Mouse (Mus musculus): ENCODE data around the gene Ctrb1.

The Ctrb1 gene

DNA sequence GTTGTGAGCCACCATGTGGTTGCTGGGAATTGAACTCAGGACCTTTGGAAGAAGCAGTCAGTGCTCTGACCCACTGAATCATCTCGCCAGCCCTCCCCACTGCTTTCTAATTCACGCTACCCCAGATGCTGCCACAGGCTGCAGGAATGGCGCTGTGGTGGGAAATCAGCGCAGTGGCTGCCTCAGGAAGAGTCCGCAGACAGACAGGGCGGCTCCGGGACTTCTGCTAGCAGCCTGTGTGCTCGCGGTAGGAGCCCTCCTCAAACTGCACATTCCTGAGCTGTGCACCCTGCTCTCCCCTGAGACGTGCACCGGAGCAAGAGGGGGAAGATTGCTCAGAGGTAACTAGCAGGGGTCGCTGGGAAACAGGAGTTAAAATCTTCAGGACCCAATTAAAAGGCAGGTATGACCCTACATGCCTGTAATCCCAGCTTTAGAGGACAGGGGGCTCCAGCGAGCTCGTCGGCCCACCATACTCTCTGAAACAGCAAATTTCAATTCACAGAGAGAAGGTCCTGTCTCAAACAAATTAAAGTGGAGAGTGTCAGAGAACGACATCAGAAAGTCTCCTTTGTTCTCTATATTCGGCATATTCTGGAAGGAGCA, 10.3 kb downstream of the Ctrb1 start:
- DNase-seq (ENCODE audit: low spot score) = no peak

DNA sequence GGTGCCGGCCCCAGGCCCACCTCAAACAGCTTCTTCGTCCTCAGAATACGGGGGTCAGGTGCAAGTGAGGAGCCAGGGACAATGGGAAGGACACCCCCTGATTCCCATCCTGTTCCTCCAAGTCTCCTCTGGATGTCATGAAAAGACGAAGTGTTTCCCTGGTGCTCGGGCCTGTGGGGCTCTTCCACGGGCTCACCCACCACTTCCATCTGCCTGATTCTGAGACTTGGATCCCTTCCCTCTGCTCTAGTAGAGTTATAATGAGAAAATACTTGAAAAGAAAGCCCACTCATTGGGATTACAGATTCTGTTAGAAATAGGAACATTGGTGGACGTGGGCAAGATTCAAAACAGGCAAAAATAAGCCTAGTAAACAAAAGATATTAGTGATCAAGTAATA, 12.0 kb downstream of the Ctrb1 start:
- DNase-seq (ENCODE audit: low spot score) = no peak

DNA sequence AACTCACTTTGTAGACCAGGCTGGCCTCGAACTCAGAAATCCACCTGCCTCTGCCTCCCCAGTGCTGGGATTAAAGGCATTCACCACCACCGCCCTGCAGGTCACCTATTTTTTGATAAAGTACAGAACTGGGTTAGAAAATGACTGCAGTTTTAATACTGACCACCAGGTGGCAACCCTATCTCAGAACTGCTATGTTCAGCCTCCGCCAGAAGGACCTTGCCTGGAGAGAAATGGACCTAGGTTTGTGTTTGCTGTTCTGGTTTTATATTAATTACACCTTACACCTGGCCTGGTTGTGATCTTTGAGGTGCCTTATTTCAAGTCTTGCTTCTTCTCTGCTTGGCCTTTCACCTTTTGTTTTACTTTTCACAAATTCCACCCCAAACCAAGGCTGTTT, 12.7 kb downstream of the Ctrb1 start:
- DNase-seq (ENCODE audit: low spot score) = peak; percentile 78

DNA sequence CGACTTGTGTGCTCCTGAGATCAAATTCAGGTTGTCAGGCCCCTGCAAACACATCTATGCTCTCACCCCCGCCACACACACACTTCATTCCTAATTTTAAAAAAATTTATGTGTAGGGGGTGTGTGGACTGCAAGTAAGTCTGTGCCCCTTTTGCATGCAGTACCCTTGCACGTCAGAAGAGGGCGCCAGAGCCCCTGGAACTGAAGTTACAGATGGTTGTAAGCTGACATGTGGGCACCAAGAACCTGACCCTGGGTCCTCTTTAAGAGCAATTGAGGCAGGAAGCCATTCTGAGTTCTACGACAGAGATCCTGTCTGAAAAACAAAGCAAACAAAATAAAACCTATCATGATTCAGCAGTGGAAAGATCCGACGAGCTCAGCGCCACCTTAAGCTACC, 14.6 kb downstream of the Ctrb1 start:
- no peak for DNase-seq (ENCODE audit: low spot score)

DNA sequence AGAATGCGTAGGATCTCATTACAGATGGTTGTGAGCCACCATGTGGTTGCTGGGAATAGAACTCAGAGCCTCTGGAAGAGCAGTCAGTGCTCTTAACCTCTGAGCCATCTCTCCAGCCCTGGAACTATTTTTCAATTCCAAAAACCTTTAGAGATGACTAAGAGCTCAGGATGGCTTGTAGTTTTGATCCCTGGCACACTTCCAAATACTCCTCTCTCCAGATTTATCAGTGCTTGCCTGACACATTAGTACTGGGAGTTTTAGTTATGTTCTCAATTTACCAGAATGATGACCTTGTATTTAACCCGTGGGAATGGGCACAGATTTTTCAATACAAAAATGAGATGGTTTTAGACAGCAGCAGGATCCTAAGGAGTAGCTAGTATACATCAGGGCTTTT, 24.1 kb downstream of the Ctrb1 start:
- DNase-seq (ENCODE audit: low spot score) = no peak

DNA sequence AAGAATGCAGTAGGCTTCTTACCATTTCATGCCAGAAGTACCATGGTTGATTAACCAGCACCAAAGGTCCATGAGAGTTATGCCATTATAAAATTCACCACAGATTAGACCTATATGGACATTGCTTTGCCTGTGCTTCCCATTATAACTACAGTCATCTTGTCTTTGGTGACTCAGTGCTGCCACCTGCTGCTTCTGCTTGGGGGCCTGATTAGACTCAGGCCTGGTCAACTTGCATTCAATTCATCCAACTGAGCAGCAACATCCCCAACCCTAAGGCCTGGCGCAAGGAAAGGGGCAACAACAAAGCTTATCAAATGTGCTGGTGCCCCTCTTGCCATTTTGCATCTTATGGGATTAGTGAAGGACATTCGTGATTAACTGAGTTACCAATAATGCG, 28.3 kb downstream of the Ctrb1 start:
- DNase-seq (ENCODE audit: low spot score) = peak; percentile 79

DNA sequence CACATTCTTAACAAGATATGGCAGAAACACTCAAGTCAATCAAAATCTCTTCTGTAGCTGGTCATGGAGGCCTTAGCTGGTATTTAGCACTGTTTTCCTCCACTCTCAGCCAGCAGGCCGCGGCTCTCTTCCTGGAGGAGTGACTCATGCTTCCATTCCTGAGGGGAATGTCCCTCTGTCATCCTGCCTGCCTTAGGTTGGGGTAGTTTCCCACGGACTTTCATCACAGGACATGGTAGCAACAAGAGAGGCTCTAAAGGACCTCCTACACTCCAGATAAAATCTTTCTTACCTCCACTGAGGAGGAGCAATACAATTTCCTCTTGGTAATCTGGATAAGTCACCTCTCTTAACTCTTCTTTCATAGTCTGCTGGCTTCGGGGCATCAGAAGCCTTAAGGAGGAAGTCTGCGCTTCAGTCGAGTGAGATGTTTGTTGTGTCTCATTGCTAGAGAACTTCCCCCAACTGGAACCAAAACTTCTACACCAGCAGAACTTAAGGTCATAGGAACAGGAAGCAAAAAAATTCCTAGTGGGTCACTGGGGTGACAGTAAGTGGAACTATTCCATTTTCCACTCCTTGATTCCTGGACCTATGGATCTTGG, 31.9 kb downstream of the Ctrb1 start:
- DNase-seq (ENCODE audit: low spot score) = peak; percentile 48

DNA sequence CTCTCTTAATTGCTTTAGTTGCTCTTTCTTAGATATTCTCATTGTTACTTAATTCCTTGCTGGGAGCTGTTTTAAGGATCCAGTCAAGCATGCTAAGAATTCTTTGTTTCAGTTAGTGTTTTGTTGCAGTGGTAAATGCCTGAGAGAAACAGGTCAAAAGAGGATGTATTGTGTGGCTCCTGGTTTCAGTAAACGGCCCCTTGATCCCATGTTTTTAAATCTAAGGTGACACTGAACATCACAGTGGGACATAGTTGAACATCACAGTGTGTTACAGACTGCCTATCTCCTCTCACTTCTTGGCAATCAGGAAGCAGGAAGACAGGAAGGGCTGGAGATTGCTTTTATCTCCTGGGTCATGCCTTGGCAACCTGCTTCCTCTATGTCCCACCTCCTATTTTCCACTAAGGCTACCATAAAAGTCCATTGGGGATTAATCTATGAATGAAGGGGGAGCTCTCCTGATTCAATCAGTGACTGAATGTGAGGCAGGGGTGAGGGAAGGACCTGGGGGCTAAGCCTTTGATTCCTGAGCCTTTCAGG, 33.4 kb downstream of the Ctrb1 start:
- DNase-seq (ENCODE audit: low spot score) = no peak

DNA sequence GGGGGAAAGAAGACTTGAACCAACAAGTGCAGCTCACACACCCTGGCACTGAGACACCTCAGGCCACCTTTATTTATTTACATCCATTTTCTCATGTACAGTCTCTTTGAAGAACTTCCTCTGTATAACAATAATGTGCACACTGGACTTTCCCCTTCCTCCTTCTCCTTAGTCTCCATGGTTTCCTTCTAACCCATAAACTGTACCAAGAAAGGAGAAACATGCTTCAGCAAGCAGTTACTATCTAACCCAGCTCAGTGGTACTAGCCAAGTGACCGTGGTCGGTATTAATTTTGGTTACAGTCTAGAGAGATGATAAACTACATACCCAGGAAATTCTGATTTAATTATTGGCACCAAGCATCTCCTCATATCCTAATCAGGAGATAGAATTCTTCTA, 37.3 kb downstream of the Ctrb1 start:
- no peak for DNase-seq (ENCODE audit: low spot score)

DNA sequence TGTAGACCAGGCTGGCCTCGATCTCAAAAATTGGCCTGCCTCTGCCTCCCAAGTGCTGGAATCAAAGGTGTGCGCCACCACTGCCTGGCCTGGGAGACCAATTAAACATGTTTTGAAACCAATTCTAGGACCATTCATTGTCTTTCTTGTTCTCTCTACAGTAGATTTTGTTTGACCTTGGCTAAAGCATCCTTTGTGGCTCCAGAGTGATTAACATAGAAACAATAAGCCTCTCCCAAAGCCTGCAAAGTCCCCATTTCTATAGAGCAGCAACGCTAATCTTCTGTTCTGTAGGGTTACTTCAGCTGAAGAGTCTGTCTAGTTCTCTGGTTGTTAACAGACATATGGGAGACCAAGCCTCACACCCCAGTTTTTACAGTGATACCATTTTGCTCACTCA, 40.2 kb downstream of the Ctrb1 start:
- DNase-seq (ENCODE audit: low spot score) = no peak

DNA sequence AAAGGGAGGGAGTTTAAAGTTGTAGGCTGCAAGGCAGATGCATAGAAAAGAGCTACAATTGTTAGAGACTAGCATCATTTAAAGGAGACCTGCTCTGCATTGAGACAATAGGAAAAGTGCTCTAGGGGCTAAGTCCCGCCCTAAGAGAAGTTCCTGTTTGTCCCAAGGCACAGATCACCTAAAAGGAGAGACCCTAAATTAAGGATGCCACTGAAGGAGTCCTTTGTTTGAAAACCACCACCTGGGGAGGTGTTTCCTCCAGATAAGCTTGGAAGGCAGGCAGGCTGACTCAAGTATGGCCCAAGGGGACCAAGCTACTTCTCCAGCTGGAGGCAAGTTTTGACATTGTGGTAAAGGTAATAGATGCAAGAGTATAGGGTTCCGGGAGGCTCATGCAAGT, 42.0 kb downstream of the Ctrb1 start:
- no peak for DNase-seq (ENCODE audit: low spot score)

DNA sequence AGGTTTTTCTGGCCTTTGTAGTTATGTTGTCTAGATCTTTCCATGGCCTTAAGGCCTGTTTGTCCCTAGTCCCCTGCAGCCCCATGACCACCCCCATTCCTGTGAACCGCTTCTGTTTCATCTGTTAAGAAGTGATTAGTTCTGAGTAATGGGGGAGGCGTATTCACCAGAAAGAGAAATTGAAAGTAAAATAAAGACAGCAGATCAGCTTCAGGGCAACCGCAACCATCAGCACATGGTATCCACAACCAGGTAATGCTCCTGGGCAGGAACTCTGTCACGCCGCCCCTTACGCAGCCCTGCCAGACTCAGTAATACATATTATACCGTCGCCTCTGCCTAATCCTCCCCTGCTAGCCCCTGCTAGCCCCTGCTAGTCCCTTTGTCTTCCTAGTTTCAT, 45.1 kb downstream of the Ctrb1 start:
- no peak for DNase-seq (ENCODE audit: low spot score)

DNA sequence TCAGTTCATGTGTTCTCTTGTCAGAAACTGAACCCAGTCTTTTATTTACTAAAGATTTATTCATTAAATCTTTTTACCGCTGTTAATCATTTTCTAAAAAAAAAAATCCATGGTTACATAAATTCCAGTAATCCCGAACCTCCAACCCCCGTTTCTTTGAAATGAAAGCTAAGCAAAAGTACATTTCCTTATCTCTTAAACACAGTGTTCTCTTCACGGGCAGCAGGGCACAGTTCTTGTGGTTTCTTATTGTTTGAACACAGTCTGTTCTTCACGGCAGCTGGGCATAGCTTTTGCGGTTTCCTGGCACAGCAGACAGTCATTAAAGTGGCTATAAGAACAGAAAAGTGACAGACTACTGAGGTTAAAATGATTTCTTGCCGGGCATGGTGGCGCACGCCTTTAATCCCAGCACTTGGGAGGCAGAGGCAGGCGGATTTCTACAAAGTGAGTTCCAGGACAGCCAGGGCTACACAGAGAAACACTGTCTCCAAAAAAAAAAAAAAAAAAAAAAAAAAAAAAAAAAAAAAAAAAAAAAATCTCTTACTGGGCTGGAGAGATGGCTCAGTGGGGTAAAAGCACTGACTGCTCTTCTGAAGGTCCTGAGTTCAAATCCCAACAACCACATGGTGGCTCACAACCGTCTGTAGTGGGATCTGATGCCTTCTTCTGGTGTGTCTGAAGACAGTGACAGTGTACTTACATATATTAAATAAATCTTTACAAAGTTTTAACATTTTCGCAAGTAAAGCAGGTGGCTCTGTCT, 46.3 kb downstream of the Ctrb1 start:
- DNase-seq (ENCODE audit: low spot score) = peak; percentile 78

DNA sequence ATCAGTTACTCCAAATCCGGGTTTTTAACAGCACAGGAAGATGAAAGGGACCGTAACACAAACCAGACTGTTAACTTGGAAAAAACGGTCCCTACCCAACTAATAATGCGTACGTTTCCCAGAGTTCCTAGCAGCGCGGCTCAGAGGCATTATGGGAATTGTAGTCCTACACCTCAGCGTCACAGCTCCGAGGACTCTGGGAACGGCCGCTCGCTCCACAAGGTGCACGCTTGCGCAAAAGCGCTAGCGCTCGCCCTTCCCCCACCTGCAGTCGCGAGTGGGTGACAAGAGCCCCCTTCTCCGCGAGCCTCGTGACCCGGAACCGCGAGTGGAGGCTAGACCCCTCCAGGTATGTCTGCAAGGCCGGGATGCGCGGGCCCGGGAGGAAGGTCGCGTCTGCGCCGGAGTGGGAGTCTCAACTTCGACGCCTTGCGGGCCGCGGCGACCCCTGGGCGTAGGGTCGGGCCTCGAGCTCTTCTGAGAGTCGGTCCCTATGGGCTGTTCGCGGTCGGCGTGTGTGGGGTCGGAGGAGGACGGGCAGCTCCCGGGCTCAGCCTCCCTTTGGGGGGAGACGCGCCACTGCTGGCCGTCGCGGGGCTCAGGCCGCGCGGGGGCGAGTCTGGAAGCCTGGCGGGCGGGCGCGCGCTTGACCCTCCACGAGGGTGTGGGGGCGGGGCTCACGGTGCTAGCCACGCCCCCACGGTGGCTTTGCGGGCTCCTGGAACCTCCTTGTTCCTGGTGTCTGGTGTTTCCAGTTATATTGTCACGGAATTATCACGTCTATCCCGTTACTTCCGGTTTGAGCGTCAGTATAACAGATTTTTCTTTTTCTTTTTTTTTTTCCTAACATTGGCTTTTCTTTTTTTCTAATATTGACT, 47.3 kb downstream of the Ctrb1 start, which contains the start of gene Zfp1:
Zfp1 (plus strand) TSS at position 138 of the 878 bp plus-strand sequence.
- peak; percentile 99 for DNase-seq (ENCODE audit: low spot score)

DNA sequence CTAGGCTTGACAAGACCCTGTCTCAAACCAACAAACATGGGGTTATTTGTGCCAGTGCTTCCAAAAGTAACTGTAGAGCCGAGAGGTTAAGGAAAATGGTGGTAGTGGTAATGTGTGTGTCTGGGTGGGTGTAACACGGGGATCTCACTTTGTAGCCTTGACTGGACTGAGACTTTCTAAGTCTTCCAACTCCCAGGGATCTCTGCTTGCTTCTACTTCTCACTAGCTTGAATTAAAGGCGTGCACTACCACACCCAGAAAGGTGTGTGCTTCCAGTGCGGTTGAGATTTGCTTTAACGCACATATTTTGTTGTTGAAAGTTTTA, 47.9 kb downstream of the Ctrb1 start:
- DNase-seq (ENCODE audit: low spot score) = no peak

DNA sequence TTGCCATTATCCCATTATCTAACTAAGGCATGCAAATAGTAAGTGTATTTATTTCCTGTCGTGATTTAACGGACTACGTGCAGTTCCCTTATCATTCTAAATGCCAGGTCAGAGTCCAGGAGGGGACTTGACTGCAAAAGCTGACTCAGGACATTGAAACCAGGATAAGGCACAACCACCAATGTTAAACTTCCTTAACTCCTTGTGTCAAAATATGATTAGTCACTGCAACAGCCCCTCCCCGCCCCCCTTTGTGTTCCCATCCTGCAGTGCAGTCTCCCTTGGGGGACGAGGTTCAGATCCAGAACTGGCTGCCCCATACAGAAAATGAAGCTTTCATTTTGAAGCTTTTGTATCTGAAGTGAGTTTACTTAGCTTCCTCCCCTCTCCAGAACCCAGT, 48.3 kb downstream of the Ctrb1 start:
- peak; percentile 72 for DNase-seq (ENCODE audit: low spot score)

DNA sequence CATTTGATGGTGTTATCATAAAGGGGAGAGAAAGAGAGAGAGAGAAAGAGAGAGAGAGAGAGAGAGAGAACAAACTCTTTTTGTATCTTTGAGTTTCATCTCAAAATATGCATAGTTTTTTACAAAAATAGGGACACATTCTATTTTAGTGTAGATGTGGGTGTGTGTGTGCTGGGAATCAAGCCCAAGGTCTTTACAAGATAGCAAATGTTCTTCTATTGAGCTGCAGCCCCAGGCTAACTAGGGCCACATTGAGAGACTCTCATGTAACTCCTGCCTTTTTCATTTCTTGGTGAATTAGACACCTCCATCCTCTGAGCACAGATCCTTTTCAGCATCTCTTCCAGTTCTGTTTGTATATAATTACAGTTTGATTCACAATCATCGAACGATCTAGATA, 49.7 kb downstream of the Ctrb1 start:
- no peak for DNase-seq (ENCODE audit: low spot score)

DNA sequence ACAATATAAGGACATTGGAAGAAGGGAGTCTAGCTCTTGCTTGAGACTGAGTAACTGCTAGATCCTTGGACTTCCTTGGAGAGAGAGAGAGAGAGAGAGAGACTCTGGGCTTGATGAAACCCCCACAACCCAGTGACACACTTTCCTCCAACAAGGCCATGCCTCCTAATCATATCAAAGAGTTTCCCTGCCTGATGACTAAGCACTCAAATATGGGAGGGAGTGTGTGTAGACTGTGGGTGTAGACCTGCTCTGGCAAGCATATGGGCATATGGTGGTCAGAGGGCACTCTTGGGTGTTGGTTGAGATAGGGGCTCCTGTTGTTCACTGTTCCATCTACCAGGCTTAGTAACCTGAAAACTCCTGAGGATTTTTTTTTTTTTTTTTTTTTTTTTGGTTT, 52.7 kb downstream of the Ctrb1 start:
- DNase-seq (ENCODE audit: low spot score) = no peak

Measured in adipocyte (in vitro differentiated cells).